Mouse (Mus musculus): ENCODE measurements around the gene Tas1r3.

GRCm38 (mm10) chr4:155868614-155869298 lies 5.6 kb upstream of the Tas1r3 start:
- TF ChIP-seq ZNF384 (IDR thresholded peaks at IDR 0.05; ENCODE audit: low read depth, low read length): no peak
- no peak for TF ChIP-seq HCFC1 (IDR thresholded peaks at IDR 0.05; ENCODE audit: borderline replicate concordance, insufficient read depth, low read length)

Data from ES-E14 (cell line).